Mouse (Mus musculus) CD4-positive helper T cell, adult 2 months (primary cell): ENCODE measurements at regions not wholly inside any gene's neighbourhood (a gene's known extent, or its start where the extent isn't known, plus 50 kb on each side); places are given as distances from the start of the nearest gene placed in this dataset.

Source experiments
- DNase-seq: peaks from one replicate; pipeline ENCODE4 v3.0.0-alpha.2; 2012; ENCODE audit warnings: low read depth, missing footprints, low spot score

DNA sequence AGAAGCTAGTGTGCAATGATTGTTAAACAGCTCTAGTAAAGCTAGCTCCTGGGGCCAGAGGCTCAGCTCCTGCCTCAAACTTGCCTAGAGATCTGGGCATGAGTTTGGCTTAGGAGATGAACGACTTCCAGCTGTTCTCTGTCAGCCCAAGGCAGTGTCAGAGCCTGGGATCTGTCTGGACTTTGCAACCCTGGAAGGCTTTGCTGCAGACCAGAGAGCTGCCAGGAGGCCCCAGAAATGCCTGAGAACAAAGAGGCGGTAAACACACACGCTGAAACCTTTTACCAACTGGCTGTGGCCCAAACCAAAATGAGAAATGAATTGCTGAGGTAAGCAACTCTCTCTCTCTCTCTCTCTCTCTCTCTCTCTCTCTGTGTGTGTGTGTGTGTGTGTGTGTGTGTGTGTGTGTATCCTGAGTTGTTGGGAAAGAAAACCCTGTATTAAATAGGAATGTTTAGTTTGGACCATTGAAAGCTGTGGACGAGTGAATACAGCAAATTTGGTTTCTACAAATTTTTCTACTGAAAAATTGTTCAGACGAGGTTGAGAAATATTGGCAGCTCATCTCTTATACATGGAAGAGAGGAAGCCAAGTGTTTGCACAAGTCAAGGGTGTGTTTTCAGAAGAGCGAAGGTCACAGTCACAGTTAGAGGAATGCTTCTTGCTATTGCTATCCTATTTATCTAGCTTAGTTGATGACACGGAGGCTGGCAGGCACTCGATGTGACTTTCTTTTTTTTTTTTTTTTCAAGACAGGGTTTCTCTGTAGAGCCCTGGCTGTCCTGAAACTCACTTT lies 125.1 kb upstream of the Serp2 start:
- DNase-seq = no peak

DNA sequence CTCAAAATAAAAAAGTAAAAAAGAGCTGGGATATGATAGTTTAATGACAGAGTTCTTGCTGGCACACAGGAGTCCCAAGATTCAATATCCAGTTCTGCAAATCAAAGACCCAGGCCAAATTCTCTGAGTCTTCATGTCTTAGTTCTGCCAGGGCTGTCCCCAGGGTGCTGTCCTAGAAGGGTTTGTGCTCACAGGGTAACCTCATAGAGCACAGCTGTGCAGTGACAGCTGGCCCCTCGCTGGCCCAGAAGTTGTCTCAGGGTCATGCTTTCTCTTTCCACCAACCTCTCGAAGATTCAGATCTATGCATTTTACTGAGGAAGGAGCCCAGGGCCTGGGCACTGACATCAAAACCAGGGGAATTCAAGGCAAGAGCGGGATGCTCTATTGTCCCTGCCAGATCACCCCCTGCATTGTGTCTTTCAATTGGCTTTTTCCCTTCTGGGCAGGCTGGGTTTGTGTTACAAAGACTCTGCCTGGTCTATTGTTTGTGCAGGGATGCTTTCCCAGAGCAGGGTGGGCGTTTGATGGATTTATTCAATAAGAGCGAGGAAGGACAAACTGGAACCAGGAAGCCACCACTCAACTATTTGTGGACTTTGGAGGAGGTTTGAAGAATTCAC lies 121.9 kb upstream of the Serp2 start:
- no peak for DNase-seq

DNA sequence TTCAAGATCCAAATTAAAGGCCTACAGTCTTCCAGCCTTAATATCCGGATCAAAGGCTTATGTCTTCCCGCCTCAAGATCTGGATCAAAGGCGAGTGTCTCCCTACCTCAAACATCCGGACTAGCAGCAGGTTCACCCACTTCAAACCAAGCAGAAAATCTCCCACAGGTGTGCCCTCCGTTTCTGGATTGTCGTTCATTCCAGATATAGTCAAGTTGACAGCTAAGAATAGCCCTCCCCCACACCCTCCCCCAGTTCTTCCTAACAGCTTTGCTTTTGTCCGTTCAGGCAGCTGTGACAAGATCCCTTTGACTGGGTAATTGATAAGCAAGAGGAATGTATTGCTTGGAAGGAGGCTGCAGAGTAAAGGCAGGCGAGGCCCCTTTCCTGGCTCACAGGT lies 118.3 kb upstream of the Serp2 start:
- DNase-seq = no peak

DNA sequence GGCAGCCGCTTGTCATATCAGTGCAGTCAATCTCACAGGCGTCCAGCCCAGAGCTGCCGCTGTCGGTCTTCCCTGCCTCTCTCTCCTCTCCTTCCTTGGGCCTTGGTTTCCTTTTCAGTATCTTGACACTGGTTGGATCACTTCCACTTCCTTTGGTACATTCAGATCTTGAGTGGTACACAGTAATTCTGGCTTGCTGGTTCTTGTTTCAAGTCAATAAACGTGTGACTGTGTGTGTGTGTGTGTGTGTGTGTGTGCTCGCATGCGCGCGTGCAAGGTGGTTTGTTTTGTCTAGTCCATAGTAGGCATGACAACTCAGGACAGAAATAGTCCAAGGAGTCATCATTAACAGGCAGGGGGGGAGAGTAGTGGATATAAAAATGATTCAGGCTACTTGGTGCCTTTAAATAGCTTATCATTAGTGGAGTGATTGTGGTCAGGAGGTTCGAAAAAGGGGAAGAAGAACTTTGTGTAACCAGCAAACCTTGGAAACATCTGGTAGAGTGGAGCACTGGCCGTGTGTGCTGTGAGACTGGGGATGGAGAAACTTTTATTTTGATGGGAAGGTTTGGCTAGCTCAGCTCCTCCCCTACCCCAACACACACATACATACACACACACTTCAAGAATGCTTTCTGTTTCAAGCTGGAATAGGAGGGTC lies 117.1 kb upstream of the Serp2 start:
- DNase-seq = no peak

DNA sequence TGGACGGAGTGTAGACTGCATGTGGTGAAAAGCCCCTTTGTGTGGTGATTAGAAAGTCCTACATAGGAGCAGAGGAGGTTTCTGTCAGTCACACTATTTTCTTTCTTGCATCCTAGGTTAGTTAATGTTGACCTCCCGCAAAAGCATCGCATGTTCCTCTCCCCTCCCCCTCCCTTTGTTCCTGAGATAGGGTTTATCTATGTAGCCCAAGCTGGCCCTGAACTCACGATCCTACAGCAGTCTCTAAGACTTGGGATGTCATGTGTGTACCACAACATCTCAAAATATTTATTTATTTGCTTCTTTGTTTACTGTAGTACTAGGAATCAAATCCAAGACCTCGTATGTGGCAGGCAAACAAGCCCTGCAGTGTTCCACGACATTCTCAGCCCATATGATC lies 116.2 kb upstream of the Serp2 start:
- DNase-seq = no peak

DNA sequence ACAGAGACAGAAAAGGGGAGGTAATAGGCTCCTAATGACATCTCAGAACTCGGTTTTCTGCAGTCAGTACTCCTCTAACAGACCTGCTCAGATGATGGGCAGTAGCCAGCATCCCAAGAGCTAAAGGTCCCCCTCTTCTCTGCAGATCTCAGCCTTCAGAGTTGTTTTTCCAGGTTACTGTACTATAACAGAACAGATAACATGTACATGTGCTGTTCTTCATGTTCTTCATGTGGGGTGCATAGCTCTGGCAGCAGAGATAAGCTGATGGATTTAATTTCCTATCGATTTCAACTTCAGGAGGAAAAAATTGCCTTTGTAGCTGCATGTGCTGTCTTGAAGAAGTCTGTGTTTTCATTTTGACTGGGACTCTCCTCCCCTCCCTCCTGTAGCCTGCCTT lies 115.8 kb upstream of the Serp2 start:
- no peak for DNase-seq

DNA sequence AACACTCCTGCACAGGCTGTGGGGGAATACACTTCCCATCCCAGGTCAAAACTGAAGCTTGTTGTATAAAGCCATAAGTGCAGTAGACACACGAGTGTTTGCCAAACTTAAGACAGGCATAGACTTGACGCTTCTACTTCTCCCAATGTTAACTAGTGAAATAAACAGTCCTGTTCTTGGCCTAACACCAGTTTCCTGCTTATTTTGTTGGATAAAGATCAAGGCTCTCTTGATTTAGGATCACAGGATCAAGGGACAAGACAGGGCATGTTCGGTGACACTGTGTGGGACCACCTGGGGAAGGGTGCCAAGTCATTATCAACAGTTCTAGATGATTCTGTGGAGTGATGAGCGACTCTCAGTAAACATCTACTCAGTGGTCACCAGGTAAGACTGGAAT lies 114.3 kb upstream of the Serp2 start:
- DNase-seq = no peak

DNA sequence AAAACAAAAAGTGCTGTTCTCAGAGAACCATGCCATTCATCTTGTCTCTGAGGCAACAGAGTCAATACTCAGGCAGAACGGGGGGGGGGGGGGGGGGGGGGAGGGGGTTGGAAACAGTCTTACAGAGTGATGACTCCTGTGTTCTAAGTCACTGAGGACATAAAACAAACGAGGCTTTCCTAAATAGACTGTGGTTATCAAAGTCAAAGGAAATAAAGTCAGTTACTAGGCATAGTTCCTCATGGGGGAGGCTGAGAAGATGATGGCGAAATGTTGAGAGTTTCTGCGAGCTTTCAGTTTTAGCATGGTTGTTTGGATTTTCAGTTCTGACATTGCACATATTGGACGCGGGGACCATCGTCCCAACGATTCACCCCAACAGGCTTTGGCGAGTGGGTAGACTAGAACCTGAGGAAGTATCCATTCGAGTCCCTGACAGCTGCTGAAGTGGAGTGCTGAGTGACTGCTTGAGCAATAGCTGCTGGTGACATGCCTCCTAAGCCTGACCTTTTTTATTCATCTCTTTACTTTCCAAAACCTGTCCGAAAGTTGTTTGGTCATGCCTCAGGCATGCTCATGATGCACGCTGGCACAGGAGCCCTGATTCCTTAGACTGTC lies 109.2 kb upstream of the Serp2 start:
- DNase-seq = no peak

DNA sequence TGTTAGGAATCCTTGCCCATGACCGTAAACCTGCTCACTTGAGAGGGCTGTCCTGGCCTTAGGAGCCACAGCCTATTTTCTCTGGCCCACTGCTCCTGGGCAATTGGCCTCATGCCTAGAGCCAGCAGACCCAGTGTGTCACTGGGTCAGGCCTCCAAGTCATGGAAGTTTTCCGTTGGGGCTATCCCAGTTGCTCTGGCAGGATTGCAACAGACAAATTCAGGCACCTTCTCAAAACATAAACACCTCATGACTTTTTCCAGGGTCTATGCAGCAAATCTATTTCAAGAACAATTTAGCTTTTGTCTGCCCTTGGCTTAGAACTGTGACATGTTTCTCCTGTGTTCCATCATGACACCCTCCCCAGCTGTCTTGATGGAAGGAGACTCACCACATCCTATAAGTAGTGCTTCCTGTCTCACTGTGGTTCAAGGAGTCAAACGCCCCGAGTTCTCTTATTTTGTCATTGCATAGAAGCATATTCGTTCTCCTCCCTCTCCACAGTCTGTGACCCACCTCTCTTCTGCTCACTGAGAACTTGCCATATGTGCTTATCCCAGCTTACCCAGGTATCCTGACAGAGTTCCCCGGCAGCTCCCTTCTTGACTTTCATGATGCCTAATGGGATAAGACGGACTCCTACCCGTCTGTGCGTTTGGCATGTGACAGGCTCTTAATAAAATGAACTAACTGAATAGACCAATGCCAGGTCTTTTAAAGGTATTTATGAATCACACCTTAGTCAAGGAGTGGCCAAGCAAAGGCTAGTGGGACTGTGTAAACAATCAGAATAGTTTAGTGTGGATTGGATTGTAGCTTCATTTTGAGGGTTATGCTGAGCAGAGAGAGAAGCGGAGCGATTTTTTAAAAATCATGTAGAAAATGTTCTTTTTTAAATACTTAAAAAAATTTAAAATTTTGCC lies 108.2 kb upstream of the Serp2 start:
- peak; percentile 28 for DNase-seq

DNA sequence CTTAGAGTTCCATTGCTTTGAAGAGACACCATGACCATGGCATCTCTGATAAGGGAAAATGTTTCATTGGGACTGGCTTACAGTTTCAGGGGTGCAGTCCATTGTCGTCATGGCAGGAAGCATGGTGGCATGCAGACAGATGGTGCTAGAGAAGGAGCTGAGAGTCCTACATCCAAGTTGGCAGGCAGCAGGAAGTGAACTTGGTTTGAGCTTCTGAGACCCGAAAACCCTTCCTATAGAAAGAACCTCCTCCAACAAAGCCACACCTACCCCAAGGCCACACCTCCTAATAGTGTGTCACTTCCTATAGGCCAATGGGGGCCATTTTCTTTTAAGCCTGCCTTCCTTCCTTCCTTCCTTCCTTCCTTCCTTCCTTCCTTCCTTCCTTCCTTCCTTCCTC lies 107.1 kb upstream of the Serp2 start:
- peak; percentile 11 for DNase-seq

DNA sequence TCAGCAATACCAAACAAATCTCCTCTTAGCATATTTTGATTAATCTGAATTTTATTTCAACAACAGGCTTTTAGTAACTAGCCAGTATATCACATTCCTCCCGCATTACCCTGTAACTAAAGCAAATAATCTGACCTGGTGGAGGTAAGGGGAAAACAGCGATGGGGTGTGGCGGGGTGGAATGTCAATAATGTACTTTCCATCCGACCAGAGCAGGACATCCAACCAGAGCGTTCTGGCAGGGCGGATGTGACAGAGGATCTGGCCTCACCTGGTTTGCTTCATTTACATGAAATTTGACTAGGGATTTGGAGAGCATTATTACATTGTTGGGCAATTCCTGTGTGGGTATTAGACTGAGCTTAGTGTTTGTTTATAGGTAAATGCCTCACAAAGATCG lies 106.2 kb upstream of the Serp2 start:
- DNase-seq = no peak

DNA sequence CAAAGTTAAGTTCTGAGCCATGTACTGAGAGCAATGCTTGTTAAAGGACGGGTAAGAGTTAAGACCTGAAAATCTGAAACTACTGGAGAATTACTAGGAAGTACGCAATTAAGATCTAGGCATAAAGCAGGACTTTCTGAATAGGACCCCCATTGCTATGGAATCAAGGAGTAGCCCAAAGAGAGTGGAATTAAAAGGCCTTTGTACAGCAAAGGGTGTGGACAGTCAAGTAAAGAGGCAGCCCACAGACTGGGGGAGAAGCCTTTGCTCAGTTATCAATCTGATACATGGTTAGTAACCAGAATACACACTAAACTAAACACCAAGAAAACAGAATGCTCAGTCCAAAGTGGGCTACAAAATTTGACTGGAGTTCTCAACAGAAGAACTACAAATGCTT lies 104.2 kb upstream of the Serp2 start:
- no peak for DNase-seq

DNA sequence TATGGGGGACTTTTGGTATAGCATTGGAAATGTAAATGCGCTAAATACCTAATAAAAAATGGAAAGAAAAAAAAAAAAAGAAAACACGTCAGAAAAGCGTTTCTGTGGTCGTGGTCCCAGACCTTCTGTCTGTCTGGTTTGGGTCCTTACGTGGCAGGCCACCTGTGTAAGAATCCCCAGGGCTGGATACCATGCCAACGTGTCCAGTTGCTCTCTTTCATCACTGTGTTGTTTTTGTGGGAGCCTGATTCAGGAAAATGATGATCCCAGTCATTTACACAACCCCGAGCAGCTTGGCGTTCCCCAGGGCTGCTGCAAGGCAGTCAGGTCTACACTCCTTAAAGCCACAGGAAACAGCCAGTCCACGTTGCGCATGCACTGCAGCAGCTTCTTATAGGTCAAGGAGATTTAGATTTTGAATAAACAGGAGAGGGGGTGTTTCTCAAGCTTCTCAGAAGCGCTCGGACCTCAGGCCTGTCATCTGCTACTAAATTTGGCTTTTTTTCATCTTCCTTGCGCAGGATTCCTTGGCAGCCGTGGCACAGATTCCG lies 102.3 kb upstream of the Serp2 start:
- DNase-seq = no peak

DNA sequence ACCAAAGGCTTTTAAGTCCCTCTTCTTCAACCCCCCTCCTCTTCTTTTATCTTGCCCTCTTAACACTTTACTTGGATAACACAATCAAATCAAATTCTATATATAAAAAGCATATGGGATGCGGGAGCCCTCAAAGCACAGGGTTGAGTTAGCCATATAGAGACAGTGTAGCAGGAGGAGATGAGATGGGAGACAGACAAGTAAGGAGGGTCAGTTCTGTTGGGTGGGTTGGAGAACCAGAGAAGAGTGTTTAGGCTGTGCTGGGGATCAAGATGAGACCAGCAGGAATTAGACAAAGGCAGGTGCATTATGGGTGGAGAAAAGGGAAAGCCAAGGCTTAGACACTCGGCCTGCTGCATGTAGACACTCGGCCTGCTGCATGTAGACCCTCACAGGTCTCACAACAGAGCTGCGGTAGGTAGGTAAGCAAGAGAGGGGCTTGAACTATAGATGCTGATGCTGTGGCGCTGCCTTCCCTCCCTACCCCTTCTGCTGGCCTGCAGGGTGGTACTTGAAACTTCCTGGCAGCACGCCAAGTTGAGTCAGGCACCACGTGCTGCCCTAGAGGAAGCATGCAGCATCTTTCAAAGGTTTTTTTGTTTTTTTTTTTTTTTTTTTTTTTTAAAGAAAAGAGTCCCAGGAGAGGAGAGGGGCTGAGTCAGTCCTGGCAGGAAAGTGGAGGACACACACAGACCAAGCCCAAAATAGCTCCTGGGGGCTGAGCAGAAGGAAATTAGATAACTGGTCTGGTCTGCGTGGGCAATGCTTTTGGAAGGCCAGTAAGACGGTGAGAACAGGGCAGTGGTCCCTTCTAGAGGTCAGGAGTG lies 101.3 kb upstream of the Serp2 start:
- DNase-seq = peak; percentile 21

DNA sequence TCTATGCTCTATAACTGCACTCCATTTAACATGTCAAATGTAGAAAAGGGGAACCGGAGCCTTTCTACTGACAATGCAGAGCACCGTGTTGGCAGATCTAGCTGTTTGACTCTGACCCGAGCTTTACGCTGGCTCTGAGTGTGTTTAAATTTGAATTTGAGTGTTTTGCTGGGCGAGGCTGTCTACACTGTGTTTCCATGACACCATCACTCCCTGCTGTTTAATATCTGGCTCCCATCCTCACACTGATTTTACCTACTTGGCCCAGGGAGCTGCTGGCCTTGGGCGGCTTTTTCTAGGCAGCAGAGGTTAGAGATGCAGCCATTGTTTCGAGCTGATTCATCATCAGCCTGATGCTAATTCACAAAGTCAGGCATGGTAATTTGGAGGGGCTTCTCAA lies 100.7 kb upstream of the Serp2 start:
- no peak for DNase-seq

DNA sequence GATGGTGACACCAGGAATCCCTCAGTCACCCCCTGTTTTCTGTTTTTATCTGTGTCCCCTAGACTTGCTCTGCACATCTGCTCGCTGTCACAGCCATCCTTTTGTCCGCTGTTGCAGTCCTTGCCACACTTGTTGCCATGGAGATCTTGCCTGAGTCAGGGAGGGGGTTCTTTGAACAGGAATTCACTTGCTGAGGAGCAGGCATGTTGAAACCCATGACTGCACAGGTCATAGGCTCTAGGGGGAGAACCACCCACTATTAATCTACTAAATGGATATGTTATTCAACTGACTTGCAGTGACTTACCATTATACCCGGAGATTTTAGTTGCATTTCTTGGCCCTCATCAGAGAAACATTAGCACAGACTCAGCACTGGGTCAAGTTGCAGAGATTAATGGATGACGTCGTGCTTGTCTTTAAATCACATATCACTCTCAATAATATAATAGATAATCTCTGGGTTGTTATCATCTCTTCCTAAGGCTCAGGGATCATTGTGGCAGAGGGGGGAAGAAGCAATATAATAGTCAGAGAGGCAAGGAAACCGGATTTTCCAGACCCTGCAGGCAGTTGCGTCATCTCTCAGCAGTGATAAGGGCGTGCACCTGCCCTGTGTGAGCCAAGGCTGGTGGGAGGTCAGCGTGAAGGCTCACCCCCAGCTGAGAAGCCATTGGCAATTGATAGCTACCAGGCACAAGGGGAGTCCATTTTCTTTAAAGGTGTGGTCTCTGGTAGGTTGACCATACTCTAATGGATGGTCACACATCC lies 95.9 kb upstream of the Serp2 start:
- DNase-seq = no peak

DNA sequence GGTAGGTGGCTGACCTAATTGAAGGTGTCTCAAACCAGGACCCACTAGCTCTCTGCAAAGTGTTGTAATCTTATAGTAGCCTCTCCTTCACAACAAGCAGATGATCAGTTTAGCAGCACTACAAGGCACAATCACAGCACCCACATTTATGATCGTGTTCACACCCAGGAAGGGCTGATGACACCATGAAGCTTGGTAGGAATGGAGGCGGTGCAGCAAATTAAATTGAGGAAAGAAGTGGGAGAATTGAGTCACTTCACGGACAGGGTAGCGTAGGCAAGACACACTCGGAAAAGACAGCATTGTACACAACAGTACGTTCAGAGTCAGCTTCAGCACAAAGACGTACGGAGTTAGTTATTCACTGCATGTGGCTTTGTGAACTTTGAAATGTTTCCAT lies 94.4 kb upstream of the Serp2 start:
- DNase-seq = no peak

DNA sequence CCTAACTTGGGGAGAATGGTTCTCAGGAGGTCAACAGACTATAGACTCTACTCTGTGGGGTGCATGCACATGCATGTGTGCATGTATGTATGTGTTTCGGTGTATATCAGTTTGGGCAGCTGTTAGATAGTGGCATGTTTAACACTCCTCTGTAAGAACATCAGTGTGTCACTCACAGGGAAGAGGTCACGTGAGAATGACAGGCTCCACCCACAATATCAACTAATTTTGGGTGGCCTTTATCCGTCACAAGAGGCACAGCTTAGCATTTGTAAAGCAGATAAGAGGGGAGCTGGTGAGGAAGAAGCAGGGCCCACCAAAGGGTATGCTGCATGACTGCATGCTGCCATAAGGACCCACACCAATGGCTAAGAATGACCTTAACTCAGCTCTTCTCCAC lies 93.2 kb upstream of the Serp2 start:
- DNase-seq = no peak

DNA sequence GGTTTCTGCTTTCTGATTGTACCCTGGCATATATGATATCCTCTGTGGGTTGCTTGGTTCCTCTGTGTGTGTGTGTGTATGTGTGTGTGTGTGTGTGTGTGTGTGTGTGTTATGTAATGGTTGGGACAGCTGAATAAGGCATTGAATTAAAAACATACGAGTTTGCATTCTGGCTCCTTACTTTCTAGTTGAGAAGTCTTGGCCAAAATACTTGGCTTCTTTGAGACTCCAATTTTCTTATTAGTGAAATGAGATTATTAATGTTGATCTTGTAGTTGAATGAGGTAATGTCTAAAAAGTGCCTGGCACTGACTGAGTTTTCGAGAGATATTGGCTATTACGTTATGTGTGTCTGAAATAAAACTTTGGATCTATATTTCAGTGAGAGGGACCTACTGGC lies 88.0 kb upstream of the Serp2 start:
- no peak for DNase-seq
